Mouse (Mus musculus) spleen, adult 2 months (tissue): ENCODE results near the gene Acss1. TPM values are rescaled to one million over a fixed set of nuclear protein-coding genes. Genes with fewer than 3 reads are reported as not detected.

Experiments
- DNase-seq, 2 experiments: peaks; one replicate each; pipeline versions ENCODE4 v3.0.0 to v3.0.0-alpha.2; 2012 to 2021; ENCODE audit warnings: low spot score in 2 of 2, low read depth in 1 of 2
- H3K27ac ChIP-seq: fragments of 200-500 bp; 2 replicates; pipeline ENCODE4 v1.5.1; 2012; ENCODE audit warnings: low read length, inconsistent platforms; ENCODE audit not compliant: insufficient read depth
- H3K27me3 ChIP-seq: fragments of 200-500 bp; 2 replicates; pipeline ENCODE4 v1.6.1; 2012; ENCODE audit warnings: mild to moderate bottlenecking, moderate library complexity, low read length, inconsistent platforms; ENCODE audit not compliant: control insufficient read depth, insufficient read depth
- H3K36me3 ChIP-seq: fragments of 200-500 bp; 2 replicates; pipeline ENCODE4 v1.6.1; 2012; ENCODE audit warnings: mild to moderate bottlenecking, low read length, inconsistent platforms; ENCODE audit not compliant: control insufficient read depth, insufficient read depth
- H3K4me1 ChIP-seq: fragments of 200-500 bp; 2 replicates; pipeline ENCODE4 v1.6.1; 2011; ENCODE audit warnings: inconsistent platforms; ENCODE audit not compliant: control insufficient read depth, insufficient read depth, insufficient read length
- H3K4me3 ChIP-seq: fragments of 200-500 bp; 2 replicates; pipeline ENCODE4 v1.5.1; 2011; ENCODE audit warnings: mild to moderate bottlenecking, inconsistent platforms; ENCODE audit not compliant: insufficient read depth, insufficient read length; ENCODE audit errors: extremely low read depth
- CTCF ChIP-seq: fragments of 200-500 bp; IDR thresholded peaks from 2 replicates; pipeline ENCODE4 v1.5.1; 2011; ENCODE audit warnings: mild to moderate bottlenecking, inconsistent platforms; ENCODE audit not compliant: insufficient read depth, insufficient read length, insufficient replicate concordance; ENCODE audit errors: extremely low read depth
- POLR2A ChIP-seq: fragments of 200-500 bp; IDR thresholded peaks from 2 replicates; pipeline ENCODE4 v1.6.1; 2011; ENCODE audit warnings: low read depth, low read length, inconsistent platforms
- WGBS: fragments of 180-500 bp; shearing (Covaris S2); methylation state at CpG from one replicate; pipeline ENCODE4 v1.1.7; 2018; 5-methylcytosine and 5-hydroxymethylcytosine counted together
- polyA plus RNA-seq: library from polyadenylated mRNA; depleted of rRNA; stranded (reverse); fragments of >200 nt; gene quantifications from 2 replicates; pipeline ENCODE4 v1.2.3, GENCODE M21; 2012

Gene Acss1
- polyA plus RNA-seq, 1 experiment, result 76.7 TPM

DNA sequence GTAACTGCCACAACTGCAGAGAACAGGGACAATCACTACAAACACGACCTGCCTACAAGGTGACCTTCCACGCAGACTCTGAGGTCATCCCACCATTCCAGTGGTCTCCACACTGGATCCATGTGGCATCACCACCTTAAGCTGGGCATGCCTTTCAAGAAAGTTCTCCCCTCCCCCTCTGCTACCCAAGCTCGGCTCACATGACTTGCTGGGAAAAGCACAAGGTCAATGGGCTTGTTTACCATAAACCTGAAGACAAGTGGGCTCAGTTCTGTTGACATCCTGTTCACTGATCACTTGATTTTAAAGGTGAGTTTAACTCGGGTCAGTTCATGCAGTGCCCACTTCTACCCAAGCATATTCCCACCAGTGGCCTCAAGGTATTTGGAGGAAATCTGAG lies 8.3 kb downstream of the Acss1 start:
- Histone ChIP-seq H3K4me3 (no peak overlapping the region), H3K27me3 (no peaks in the 10 kb centered on the region), H3K36me3 (peaks cover 17% of the 10 kb centered on the region), H3K4me1 (peaks cover 2% of the 10 kb centered on the region; the same call in 1 of the 2 replicates), H3K27ac (no peak overlapping the region)
- TF ChIP-seq CTCF (no peak), POLR2A (no peak)
- no peak for DNase-seq
- WGBS, result 84% methylated on average over 4 of the region's 4 CpGs

DNA sequence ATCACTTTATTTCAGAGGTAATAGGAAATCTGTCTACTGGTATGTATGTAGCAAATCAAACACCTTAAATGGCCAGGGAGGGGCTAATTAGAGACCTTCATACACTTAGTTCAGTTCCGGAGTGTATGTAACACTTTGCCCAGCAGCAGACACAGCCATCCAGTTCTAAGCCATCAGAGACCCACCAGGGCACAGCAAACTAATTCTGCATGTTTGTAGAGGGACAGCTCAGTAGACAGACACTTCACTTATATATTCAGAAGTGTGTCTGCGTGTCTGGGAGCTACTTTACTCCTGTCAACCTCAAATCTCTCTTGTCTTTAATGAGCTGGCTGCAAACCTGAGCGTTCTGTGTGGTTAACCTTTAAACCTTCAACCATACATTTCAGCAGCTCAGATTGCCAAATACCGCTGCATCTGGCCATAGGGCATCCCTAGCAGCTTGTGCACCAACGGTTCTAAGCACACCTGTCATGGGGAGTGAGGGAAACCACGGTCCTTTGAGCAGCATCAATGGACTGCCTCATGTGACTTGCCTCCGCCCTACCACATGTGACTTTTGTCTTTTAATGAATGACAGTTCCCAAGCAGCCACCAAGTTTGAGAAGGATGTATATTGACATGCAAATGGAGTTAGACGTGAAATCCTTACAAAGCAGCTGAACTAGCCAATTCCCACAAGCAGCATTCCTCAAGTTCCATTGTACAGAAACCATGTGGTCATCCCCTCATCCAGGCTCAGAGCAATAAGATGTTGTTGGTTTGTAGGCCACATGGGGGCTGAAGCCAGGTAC lies 11.1 kb downstream of the Acss1 start:
- peaks cover 17% of the 10 kb centered on the region for H3K36me3 ChIP-seq
- H3K27ac ChIP-seq, result no peak overlapping the region
- 48% methylated on average over 8 of the region's 8 CpGs for WGBS
- DNase-seq, result no peak
- TF ChIP-seq CTCF, result no peak
- no peak for TF ChIP-seq POLR2A
- no peak overlapping the region for H3K4me3 ChIP-seq
- H3K27me3 ChIP-seq, result no peaks in the 10 kb centered on the region
- H3K4me1 ChIP-seq, result no peaks in the 10 kb centered on the region; the same call in 1 of the 2 replicates

DNA sequence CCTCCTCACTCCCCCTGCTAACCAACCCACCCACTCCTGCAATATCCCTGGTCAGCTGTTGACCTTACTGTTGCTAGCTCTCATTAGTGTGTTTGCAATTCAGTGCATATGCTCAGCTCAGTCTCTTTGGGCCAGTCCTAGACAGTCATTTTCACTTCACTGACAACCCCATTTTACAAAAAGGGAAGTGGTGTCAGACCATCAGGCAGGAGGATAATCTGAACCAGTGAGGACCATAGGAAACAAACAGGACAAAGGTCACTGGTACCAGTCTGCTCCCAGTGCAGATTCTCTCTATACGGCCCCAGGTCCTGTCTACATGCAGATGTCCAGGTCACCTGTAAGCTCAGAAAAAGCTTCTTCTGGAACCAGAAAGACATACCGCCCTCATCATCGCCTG lies 12.2 kb downstream of the Acss1 start:
- 90% methylated on average over 3 of the region's 3 CpGs for WGBS
- TF ChIP-seq POLR2A, result no peak
- no peak for TF ChIP-seq CTCF
- no peak for DNase-seq
- no peaks in the 10 kb centered on the region for H3K27me3 ChIP-seq
- no peak overlapping the region for H3K4me3 ChIP-seq
- H3K4me1 ChIP-seq, result no peaks in the 10 kb centered on the region; the same call in 1 of the 2 replicates
- H3K27ac ChIP-seq, result no peak overlapping the region
- H3K36me3 ChIP-seq, result peaks cover 17% of the 10 kb centered on the region

DNA sequence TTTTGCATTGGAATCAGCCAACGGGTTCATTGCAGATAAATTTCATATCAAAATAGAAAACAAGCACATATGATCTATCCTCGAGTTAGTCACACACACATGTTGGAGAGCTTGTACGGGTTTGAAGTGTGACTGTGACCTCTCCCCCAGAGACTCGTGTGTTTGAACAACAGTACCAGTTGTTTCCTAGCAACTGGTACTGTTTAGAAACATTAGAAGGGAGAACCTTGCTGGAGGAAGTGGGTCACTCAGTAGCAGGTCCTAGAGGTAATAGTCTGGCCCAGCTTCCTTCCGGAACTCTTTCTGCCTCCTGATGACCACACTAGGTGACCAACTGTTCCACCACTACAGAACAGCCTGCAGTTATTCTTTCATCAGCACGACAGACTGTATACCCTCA lies 13.0 kb downstream of the Acss1 start:
- peaks cover 15% of the 10 kb centered on the region for H3K36me3 ChIP-seq
- H3K4me1 ChIP-seq, result no peaks in the 10 kb centered on the region; the same call in 1 of the 2 replicates
- no peaks in the 10 kb centered on the region for H3K27me3 ChIP-seq
- DNase-seq, result no peak
- H3K27ac ChIP-seq, result no peak overlapping the region
- no peak overlapping the region for H3K4me3 ChIP-seq
- no peak for TF ChIP-seq CTCF
- 80% methylated on average over 6 of the region's 6 CpGs for WGBS

DNA sequence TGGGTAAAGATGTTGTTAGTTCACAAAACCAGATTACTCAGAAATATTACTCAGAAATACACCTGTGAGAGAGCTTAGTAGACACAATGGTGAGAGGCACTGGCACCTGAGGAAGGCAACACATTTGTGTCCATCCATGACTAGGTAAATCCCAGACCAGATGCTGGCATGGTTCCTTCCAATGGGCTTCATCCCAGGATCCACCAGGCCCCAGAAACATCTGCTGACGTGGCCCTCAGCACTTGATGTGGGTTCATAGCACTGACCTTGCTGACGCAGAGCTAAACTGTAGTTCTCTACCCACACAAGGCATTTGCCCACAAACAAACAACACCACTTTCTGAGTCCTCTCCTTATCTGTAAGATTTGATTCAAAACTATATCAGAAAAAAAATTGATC lies 13.5 kb downstream of the Acss1 start:
- 95% methylated on average over 2 of the region's 2 CpGs for whole genome bisulfite sequencing
- H3K27ac ChIP-seq, result no peak overlapping the region
- H3K4me1 ChIP-seq, result no peaks in the 10 kb centered on the region; the same call in 1 of the 2 replicates
- no peaks in the 10 kb centered on the region for H3K27me3 ChIP-seq
- peaks cover 15% of the 10 kb centered on the region for H3K36me3 ChIP-seq
- no peak for DNase-seq
- TF ChIP-seq POLR2A (no peak), CTCF (no peak)
- H3K4me3 ChIP-seq, result no peak overlapping the region

DNA sequence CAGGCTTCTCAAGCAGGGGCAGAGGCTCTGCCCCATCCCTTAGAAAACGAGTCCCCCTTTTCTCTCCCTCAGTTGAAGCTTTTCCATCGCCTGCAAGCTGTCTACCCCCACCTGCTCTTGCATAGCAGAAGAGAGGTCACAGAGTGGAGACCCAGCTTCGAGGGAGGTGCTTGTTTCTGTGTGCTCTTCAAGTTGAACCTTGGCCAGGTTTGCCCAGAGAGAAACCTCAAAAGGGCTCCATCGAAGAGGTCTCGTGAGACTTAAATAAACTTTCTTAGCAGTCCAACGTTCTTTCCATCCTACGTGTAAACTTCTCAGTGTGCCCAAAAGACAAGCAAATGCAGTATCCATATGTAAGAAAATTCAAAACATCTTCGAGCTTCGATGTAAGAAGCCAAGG lies 16.9 kb downstream of the Acss1 start:
- no peak overlapping the region for H3K27ac ChIP-seq

DNA sequence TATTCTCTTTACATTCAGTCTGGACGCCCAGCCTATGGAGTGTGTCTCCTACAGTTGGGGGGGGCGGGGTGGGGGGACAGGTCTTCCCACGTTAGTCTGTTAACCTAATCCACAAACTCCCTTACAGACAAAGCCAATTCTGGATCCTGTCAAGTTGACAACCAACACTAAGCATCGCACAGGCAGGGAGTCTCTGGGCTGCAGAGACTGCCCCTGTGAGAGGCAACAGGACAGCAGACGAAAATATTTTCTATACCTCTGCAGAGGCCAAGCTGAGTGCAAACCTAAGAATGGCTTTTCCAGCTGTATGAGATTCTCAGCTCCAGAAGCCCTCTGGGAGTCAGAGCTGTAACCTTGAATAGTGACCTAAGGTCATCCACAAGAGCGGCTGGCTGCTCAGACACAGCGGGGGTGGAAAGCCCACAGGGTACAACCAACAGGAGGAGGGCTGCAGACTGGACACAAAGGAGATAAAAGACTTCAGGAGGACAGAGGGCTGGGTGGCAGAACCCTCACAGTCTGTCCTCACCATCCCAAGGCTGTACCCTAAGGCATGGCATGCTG lies 17.7 kb downstream of the Acss1 start:
- WGBS, result 86% methylated on average over 7 of the region's 7 CpGs
- Histone ChIP-seq H3K36me3 (no peaks in the 10 kb centered on the region; the same call in 1 of the 2 replicates), H3K4me3 (no peak overlapping the region), H3K27ac (no peak overlapping the region), H3K4me1 (peaks cover 16% of the 10 kb centered on the region; the same call in 1 of the 2 replicates), H3K27me3 (no peaks in the 10 kb centered on the region)
- no peak for DNase-seq
- TF ChIP-seq POLR2A, result no peak
- TF ChIP-seq CTCF, result no peak

More for the DNA sequence above, 16.9 kb downstream of the Acss1 start:
- no peaks in the 10 kb centered on the region for H3K27me3 ChIP-seq
- TF ChIP-seq CTCF (no peak), POLR2A (no peak)
- H3K36me3 ChIP-seq, result no peaks in the 10 kb centered on the region; the same call in 1 of the 2 replicates
- H3K4me3 ChIP-seq, result no peak overlapping the region
- H3K4me1 ChIP-seq, result peaks cover 16% of the 10 kb centered on the region; the same call in 1 of the 2 replicates
- 46% methylated on average over 9 of the region's 9 CpGs for WGBS
- DNase-seq, result no peak
